Mouse (Mus musculus) erythroblast, adult 5-6 weeks (primary cell): ENCODE data around the gene Aldh3a1. TPM values are rescaled to one million over a fixed set of nuclear protein-coding genes. Genes with fewer than 3 reads are reported as not detected.
A peak's percentile ranks its signal among the peaks of the same experiment; 100 is the strongest.
"Not testable (repeated sequence)": the region's sequence is repeated elsewhere in the genome, so short reads cannot be mapped to it uniquely, and the experiment has no call there.

Source experiments
- ATAC-seq: replicated peaks from 2 replicates; pipeline ENCODE4 v1.8.0; 2016; ENCODE audit warnings: moderate number of reproducible peaks, mild to moderate bottlenecking, moderate TSS enrichment, inconsistent platforms; ENCODE audit not compliant: poor library complexity, low FRiP score, severe bottlenecking
- total RNA-seq, 2 experiments: library from RNA; stranded (forward) in 1 of 2; stranded (reverse) in 1 of 2; fragments of 150-400 nt in 1 of 2; fragments of 200-764, 138-1000 nt in 1 of 2; gene quantifications; 2 replicates each; pipeline versions ENCODE4 v1.2.3 to v1.2.4; 2015 to 2017; ENCODE audit warnings: low replicate concordance in 2 of 2

The Aldh3a1 gene
- total RNA-seq (2015; ENCODE audit: low replicate concordance) (not detected in 2 replicates), total RNA-seq (2017; ENCODE audit: low replicate concordance) (not detected in 2 replicates)

- no peak for ATAC-seq
Measured at GRCm38 (mm10) chr11:61207487-61208246, at the start of gene Aldh3a1. TSS of gene Aldh3a1 (plus strand) at chr11:61207537.

GRCm38 (mm10) chr11:61158141-61158540, 49.2 kb upstream of the Aldh3a1 start:
- ATAC-seq, result no peak

DNA sequence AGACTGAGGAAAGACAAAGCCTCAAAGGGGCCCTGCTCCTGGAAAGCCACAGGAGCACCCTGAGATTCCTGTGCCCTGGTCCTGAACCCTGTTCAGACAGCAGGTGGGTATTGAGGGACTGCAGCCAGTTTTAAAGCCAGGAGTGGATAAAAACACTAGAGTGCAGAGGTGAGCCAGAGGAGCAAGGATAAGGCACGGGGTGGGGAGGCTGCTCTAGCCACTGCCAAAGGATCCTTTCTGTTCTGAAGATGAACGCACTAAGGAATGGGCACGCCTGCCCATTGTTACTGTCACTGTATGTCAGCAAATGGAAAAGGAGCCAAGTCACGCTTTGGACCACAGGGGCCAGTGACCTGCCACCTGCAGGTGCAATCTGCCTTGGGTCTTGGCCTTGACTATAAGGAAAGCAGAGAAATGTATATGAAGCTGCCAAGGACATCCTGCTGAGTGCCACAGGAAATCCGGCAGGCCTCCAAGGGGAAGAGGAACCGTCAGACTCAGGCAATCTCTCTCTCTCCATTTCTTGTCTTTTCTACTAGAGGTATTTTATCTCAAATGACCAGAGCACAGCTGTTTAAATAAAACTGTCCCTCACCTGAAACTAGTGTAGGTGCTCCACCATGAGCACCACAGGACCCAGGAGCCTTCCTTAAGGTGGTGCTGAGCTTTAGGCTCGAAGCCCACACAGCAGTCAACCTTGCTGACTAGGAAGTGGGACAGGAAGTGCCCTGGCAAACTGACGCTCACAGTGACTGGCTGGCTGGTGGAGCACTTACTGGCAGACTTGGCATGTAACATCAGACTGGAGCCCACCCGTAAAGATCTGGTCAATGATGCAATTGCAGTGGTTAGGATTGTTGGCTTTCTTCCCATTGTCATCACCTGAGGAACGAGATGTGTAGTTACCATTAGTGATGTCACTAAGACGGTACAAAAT, 47.3 kb upstream of the Aldh3a1 start:
- ATAC-seq, result no peak

- ATAC-seq, result no peak
Measured at GRCm38 (mm10) chr11:61161121-61161520, 46.2 kb upstream of the Aldh3a1 start.

- no peak for ATAC-seq
Measured at GRCm38 (mm10) chr11:61162776-61163175, 44.6 kb upstream of the Aldh3a1 start.

DNA sequence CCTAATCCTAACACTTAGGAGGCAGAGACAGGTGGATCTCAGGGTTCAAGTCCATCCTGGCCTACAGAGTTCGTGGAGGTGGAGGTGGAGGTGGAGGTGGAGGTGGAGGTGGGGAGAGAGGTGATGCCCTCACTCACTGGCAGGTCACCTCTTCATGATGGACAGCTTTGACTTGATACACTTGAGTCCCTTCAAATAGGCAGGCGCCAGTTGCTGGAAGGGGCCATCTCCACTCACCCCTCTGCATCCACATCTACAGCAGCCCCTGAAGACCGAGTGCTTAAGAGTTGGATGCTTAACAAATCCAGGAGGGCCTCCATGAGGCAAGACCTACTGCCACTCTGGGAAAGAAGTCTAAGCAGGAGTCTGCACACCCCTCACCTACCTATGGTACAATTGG, 44.0 kb upstream of the Aldh3a1 start:
- no peak for ATAC-seq

DNA sequence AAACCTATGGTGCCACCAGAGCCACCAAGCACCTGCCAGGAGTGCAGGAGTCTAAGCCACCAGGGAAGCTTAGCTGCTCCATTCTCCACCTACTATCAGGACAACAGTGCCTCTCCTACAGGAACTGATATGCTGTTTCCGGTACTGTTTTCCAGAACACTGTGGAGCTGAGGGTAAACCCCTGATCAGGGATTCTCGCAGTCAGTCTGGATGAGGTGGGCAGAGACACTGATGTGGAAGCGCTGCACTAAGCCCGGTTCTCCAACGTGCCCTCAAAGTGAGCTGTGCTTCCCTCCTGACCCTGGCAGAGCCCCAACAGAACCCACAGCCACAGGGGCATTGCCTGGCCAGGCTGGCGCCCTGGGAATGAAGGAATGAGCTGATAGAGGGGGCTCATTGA, 43.0 kb upstream of the Aldh3a1 start:
- no peak for ATAC-seq

DNA sequence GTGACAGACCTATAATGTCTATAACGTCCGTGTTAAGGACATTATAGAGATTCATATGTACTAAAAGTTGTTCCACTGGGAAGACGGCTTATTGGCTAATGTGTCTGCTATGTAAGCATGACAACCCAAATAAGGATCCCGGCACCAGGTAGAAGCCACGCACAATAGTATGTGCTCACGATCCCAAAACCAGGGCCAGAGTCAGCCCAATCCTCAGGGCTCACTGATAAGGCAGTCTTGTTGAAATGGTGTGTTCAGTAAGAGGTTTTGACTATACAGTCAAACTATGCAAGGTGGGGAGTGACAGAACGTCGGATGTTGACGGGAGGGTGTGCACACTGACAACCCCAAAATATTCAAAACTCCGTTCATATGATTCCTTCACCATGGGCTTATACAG, 42.5 kb upstream of the Aldh3a1 start:
- ATAC-seq, result no peak

DNA sequence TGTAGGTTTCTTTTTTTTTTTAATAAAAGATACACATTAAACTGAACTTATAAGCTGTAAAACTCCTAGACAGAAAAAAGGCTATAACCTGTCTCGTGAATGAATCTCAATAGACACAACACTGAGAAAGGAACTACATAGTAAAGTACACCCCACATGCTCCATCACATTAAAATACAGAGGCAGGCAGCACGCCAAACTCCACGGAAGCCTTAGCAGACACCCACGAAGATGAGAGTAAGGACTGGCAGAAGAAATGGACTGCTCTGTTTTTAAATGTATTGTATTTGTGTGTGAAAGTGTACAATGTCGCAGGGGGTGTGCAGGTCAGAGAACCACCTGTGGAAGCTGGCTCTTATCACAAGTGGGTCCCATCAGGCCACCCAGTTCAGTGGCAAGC, 37.2 kb upstream of the Aldh3a1 start:
- no peak for ATAC-seq

DNA sequence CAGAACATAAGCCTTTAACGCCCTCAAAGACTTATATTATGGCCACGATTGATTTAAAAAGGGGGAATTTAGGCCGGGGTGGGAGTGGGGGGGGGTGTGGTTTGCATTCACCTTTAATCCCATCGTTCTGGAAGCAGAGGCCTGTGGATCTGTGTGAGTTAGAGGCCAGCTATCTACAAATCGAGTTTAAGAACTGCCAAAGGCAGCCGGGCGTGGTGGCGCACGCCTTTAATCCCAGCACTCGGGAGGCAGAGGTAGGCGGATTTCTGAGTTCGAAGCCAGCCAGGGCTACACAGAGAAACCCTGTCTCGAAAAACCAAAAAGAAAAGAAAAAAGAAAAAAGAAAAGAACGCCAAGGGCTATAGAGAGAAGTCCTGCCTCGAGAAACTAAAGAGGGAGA, 33.9 kb upstream of the Aldh3a1 start:
- ATAC-seq, result not testable (repeated sequence)

- no peak for ATAC-seq
Measured at GRCm38 (mm10) chr11:61174291-61174820, 33.0 kb upstream of the Aldh3a1 start.

- peak; percentile 97 for ATAC-seq
Measured at GRCm38 (mm10) chr11:61174821-61175658, 32.3 kb upstream of the Aldh3a1 start, which contains the start of gene Usp22. TSS of gene Usp22 (minus strand) at chr11:61175055.

- ATAC-seq, result no peak
Measured at GRCm38 (mm10) chr11:61175778-61176177, 31.6 kb upstream of the Aldh3a1 start.

DNA sequence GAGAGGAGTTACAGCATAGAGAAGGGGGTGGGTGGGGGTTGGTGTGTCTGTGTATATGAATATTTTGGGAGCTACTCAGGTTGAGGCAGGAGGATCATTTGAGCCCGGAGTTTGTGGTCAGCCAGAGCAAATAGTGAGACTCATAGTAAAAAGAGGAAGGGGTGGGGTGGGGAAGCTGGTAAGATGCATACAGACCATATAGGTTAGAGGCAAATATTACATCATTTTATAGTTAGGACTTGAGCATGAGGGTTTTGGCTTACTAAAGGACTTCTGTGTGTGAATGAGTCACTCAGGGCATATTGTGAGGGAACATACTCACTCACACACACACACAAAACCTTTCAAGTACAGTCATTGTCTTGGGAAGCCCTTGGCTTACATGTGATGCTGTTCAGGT, 31.0 kb upstream of the Aldh3a1 start:
- no peak for ATAC-seq

- no peak for ATAC-seq
Measured at GRCm38 (mm10) chr11:61180361-61180760, 27.0 kb upstream of the Aldh3a1 start.

GRCm38 (mm10) chr11:61181624-61182023, 25.7 kb upstream of the Aldh3a1 start:
- no peak for ATAC-seq

DNA sequence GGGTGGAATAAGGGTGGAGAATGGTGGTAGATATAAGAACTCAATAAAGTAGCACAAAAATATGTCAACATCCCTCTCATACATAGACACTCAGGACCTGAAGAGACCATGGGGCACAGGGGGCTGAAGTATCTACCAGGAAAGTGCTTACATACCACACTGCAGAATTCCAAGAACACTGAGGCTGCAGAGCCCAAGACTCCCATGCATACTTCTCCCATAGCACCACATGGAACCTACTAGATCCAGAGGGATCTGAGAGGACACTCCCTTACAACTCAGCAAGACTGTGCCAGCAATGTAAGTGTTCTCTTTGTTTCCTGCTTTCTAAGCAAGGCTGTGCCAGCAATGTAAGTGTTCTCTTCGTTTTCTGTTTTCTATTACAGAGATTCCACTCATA, 23.5 kb upstream of the Aldh3a1 start:
- ATAC-seq, result no peak; the same call in 1 of the 2 replicates

DNA sequence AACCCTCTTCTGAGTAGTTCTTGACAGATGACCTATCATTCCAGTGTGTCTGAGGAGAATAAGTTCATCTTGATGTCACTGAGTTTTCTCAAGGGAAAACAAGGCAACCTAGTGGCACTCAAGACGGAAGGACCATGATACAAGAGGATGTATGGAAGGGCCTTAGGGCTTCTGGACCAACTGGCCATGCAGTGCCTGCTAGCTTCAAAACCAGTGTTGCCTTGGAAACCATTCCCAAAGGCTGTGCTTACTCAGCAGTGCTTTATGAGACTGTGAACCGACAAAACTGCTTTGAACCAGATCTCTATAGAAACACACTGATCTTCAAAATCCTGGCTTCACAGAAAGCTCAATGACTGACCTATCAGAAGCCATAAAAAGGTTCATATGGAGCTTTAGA, 16.6 kb upstream of the Aldh3a1 start:
- ATAC-seq, result no peak

GRCm38 (mm10) chr11:61192123-61192522, 15.2 kb upstream of the Aldh3a1 start:
- ATAC-seq, result not testable (repeated sequence)

DNA sequence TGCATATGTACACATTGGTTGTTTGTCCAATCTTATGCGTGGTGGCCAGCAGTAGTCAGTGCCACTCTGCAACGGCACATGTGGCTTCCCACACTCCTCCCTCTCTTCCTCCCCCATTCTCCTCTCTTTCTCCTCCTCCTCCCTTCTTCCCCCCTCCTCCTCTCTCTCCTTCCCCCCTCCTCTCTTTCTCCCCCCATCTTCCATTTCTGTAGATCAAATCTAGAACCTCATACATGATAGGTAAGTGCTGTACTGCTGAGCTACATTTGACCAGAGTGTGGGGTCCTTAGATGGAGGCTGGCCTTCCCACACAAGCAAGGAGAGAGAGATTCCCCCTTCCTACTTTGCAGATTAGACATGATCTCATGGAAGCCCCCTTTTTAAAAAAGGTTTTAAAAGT, 14.6 kb upstream of the Aldh3a1 start:
- no peak for ATAC-seq
